Mouse (Mus musculus) CD4-positive, CD25-positive, alpha-beta regulatory T cell, adult 4 months (primary cell): Measurements from ENCODE around the gene Hipk2. TPM values are rescaled to one million over a fixed set of nuclear protein-coding genes. Genes with fewer than 3 reads are reported as not detected.

Experiments
- ATAC-seq: one replicate; pipeline ENCODE4 v1.8.0; 2017
- polyA plus RNA-seq, 2 experiments: library from polyadenylated mRNA; unstranded; fragments of 100-300 nt; shearing (Covaris generic); gene quantifications; one replicate each; pipeline ENCODE4 v1.2.1; 2017

Hipk2 gene
- polyA plus RNA-seq, 2 experiments from 2014 or later: 16.1 to 16.5 TPM

GRCm38 (mm10) chr6:38787134-38787533, 88.8 kb downstream of the Hipk2 start:
- ATAC-seq: no peak

GRCm38 (mm10) chr6:38785747-38786146, 90.2 kb downstream of the Hipk2 start:
- no peak for ATAC-seq

GRCm38 (mm10) chr6:38779411-38779810, 96.6 kb downstream of the Hipk2 start:
- ATAC-seq: no peak

- ATAC-seq: no peak
Observed at GRCm38 (mm10) chr6:38778887-38779286, 97.1 kb downstream of the Hipk2 start.

- no peak for ATAC-seq
Observed at GRCm38 (mm10) chr6:38776000-38776584, 99.9 kb downstream of the Hipk2 start.

GRCm38 (mm10) chr6:38772836-38773518, 103.0 kb downstream of the Hipk2 start:
- ATAC-seq: no peak

GRCm38 (mm10) chr6:38771061-38771667, 104.8 kb downstream of the Hipk2 start:
- no peak for ATAC-seq

- no peak for ATAC-seq
Observed at GRCm38 (mm10) chr6:38769627-38770026, 106.3 kb downstream of the Hipk2 start.

GRCm38 (mm10) chr6:38762588-38763265, 113.2 kb downstream of the Hipk2 start:
- ATAC-seq: no peak

GRCm38 (mm10) chr6:38762006-38762405, 114.0 kb downstream of the Hipk2 start:
- no peak for ATAC-seq

- no peak for ATAC-seq
Observed at GRCm38 (mm10) chr6:38760911-38761706, 114.9 kb downstream of the Hipk2 start.

- no peak for ATAC-seq
Observed at GRCm38 (mm10) chr6:38759922-38760620, 115.9 kb downstream of the Hipk2 start.

- ATAC-seq: peak; percentile 65
Observed at GRCm38 (mm10) chr6:38759186-38759585, 116.8 kb downstream of the Hipk2 start.

GRCm38 (mm10) chr6:38757597-38757996, 118.4 kb downstream of the Hipk2 start:
- no peak for ATAC-seq

GRCm38 (mm10) chr6:38756968-38757367, 119.0 kb downstream of the Hipk2 start:
- ATAC-seq: no peak

GRCm38 (mm10) chr6:38755961-38756360, 120.0 kb downstream of the Hipk2 start:
- ATAC-seq: no peak

GRCm38 (mm10) chr6:38755188-38755587, 120.8 kb downstream of the Hipk2 start:
- ATAC-seq: no peak

- ATAC-seq: no peak
Observed at GRCm38 (mm10) chr6:38753729-38754128, 122.2 kb downstream of the Hipk2 start.

- no peak for ATAC-seq
Observed at GRCm38 (mm10) chr6:38753025-38753424, 122.9 kb downstream of the Hipk2 start.

GRCm38 (mm10) chr6:38752495-38752894, 123.5 kb downstream of the Hipk2 start:
- ATAC-seq: no peak

- ATAC-seq: no peak
Observed at GRCm38 (mm10) chr6:38748037-38748436, 127.9 kb downstream of the Hipk2 start.

- no peak for ATAC-seq
Observed at GRCm38 (mm10) chr6:38743351-38743750, 132.6 kb downstream of the Hipk2 start.
